Mouse (Mus musculus) kidney, embryonic 14.5 days (tissue): ENCODE measurements around the gene Taf1. TPM values are rescaled to one million over a fixed set of nuclear protein-coding genes. Genes with fewer than 3 reads are reported as not detected.
A peak's percentile ranks its signal among the peaks of the same experiment; 100 is the strongest.

Source experiments
- ATAC-seq: fragments of 200-750 bp; cut with Nextera tagmentation; 2 replicates; pipeline ENCODE4 v1.8.0; 2017; ENCODE audit warnings: moderate number of reproducible peaks, mild to moderate bottlenecking, moderate TSS enrichment, moderate library complexity; ENCODE audit not compliant: low FRiP score, low TSS enrichment
- H3K27ac ChIP-seq: fragments of 300-500 bp; sonication (generic); 2 replicates; pipeline ENCODE4 v1.5.1; 2014; ENCODE audit warnings: low read depth, mild to moderate bottlenecking, low read length, moderate library complexity, mixed read lengths
- H3K27me3 ChIP-seq: fragments of 300-500 bp; sonication (generic); 2 replicates; pipeline ENCODE4 v1.6.1; 2014; ENCODE audit warnings: mild to moderate bottlenecking, low read length; ENCODE audit not compliant: control insufficient read depth, insufficient read depth
- H3K36me3 ChIP-seq: fragments of 300-500 bp; sonication (generic); 2 replicates; pipeline ENCODE4 v1.6.1; 2014; ENCODE audit warnings: low read length, mixed read lengths; ENCODE audit not compliant: control insufficient read depth, insufficient read depth
- H3K4me1 ChIP-seq: fragments of 300-500 bp; sonication (generic); 2 replicates; pipeline ENCODE4 v1.6.1; 2014; ENCODE audit warnings: low read length, mixed read lengths; ENCODE audit not compliant: control insufficient read depth, insufficient read depth
- H3K4me2 ChIP-seq: fragments of 300-500 bp; sonication (generic); replicated peaks from 2 replicates; pipeline ENCODE4 v1.6.1; 2014; ENCODE audit warnings: low read depth, mild to moderate bottlenecking, low read length
- H3K4me3 ChIP-seq: fragments of 300-500 bp; sonication (generic); 2 replicates; pipeline ENCODE4 v1.5.1; 2014; ENCODE audit warnings: mild to moderate bottlenecking, low read length
- H3K9ac ChIP-seq: fragments of 300-500 bp; sonication (generic); 2 replicates; pipeline ENCODE4 v1.6.1; 2014; ENCODE audit warnings: low read depth, mild to moderate bottlenecking, low read length, moderate library complexity
- H3K9me3 ChIP-seq: fragments of 300-500 bp; sonication (generic); 2 replicates; pipeline ENCODE4 v1.6.1; 2016; ENCODE audit warnings: low read length; ENCODE audit not compliant: control insufficient read depth
- WGBS: fragments of 180-500 bp; shearing (Covaris S2); extraction: QIAGEN DNeasy Blood & Tissue Kit; methylation state at CpG from one replicate; pipeline ENCODE4 v1.1.7; 2014; 5-methylcytosine and 5-hydroxymethylcytosine counted together
- polyA plus RNA-seq: library from polyadenylated mRNA; unstranded; fragments of >200 nt; fragmentation: Nextera tagmentation; extraction: Ambion mirVana; gene quantifications from 2 replicates; pipeline ENCODE4 v1.2.1, GENCODE M21; 2014

Taf1 gene
- polyA plus RNA-seq, 1 experiment from 2014 or later: 18.0 TPM

DNA sequence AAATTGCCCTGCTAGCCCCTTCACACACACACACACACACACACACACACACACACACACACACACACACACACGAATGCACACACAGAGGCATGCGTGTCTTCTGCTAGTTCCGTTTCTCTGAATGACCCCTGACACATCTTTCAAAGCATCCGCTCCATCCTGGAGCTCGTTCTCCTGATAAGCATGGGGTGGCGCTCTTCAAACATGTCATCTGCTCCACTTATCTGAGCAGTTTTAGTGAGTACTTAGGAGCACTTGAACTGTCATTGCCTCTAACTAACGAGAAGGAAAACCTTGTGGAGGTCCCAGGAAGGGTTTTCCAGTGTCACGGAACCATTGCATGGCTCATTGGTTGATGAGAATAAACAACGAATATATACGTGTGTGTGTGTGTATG lies 85.4 kb downstream of the Taf1 start:
- H3K9ac ChIP-seq: no peak overlapping the region
- no peak for ATAC-seq
- H3K4me1 ChIP-seq: no peaks in the 10 kb centered on the region
- H3K27me3 ChIP-seq: no peaks in the 10 kb centered on the region
- H3K9me3 ChIP-seq: no peaks in the 10 kb centered on the region
- 59% methylated on average over 10 of the region's 10 CpGs for WGBS
- H3K4me3 ChIP-seq: no peak overlapping the region
- no peak overlapping the region for H3K4me2 ChIP-seq
- H3K36me3 ChIP-seq: no peaks in the 10 kb centered on the region
- H3K27ac ChIP-seq: no peak overlapping the region

DNA sequence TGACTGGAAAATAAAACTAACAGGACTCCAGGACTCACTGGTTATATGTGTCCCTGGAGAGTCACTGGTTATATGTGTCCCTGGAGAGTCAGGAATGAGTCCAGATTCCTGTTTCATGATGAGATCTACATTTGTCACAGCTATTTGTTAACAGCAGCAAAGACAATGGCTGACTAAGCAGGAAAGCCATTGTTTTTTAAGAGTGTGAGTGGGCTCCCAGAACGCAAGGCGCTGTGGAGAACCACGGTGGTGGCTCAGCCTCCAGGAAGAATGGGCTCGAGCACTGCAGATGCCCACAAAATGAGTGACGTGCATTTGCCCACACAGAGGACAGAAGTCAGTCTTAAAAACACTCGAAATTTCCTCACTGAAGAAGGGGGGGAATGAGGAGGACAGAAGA lies 87.8 kb downstream of the Taf1 start:
- H3K9me3 ChIP-seq: no peaks in the 10 kb centered on the region

DNA sequence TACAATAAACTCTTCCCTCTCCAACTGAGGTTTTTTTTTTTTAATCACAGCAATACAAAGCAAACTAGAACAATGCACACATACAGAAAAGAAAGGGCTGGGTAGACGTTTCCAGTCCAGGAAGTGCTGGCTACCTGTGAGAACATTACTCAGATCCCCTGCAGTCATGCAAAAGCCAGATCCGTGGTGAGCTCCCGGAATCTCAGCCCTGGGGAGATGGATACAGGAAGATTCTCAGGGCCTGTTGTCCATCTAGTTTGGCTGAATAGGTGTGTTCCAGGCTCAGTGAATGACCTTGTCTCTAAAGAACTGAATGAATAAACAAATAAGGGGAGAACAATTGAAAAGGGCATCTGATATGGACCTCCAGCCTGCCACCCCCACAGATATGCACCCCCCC lies 90.0 kb downstream of the Taf1 start:
- Histone ChIP-seq H3K4me2 (no peak overlapping the region), H3K4me1 (no peaks in the 10 kb centered on the region), H3K4me3 (no peak overlapping the region), H3K36me3 (no peaks in the 10 kb centered on the region), H3K27me3 (no peaks in the 10 kb centered on the region), H3K9me3 (no peaks in the 10 kb centered on the region), H3K9ac (no peak overlapping the region), H3K27ac (no peak overlapping the region)
- no peak for ATAC-seq
- 68% methylated on average over 3 of the region's 3 CpGs for WGBS

More for the DNA sequence above, 87.8 kb downstream of the Taf1 start:
- Histone ChIP-seq H3K9ac (no peak overlapping the region), H3K27ac (no peak overlapping the region), H3K4me1 (no peaks in the 10 kb centered on the region), H3K27me3 (no peaks in the 10 kb centered on the region), H3K4me2 (no peak overlapping the region), H3K4me3 (no peak overlapping the region), H3K36me3 (no peaks in the 10 kb centered on the region)
- ATAC-seq: no peak
- 66% methylated on average over 6 of the region's 6 CpGs for WGBS

DNA sequence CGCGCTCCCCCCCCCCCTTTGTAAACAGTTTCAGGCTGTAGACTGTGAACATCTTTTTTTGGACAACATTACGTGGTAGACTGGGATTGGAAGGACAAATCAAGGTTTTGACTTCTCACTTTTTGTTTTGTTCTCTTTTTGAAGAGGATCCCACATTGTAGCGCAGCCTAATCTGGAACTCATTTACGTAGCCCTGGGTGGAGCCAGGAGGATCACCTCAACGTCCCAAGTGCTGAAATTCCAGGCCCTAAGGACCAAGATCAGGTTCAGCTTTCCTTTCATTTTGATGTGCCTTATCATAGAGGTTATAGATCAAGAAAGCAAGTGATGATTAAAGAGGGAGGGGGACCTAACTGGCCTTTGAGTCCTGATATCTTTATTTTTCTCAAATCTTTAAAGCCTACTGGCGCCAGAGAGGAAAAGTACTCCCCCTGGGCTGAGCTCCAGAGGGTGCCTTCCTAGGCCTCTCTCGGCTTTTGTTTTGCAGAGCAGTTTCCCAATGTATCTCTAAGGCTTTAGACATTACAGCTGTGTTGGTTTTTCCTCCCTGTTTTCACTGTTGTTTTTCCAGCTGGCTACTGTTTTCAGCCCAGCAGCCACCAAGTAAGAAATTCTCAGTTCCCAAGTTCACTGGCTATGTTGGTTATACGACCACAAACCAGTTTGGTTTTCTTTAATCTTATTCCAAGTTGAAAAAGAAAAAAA lies 104.4 kb downstream of the Taf1 start:
- 37% methylated on average over 8 of the region's 9 CpGs for WGBS
- no peaks in the 10 kb centered on the region; the same call in 1 of the 2 replicates for H3K27me3 ChIP-seq
- ATAC-seq: no peak

DNA sequence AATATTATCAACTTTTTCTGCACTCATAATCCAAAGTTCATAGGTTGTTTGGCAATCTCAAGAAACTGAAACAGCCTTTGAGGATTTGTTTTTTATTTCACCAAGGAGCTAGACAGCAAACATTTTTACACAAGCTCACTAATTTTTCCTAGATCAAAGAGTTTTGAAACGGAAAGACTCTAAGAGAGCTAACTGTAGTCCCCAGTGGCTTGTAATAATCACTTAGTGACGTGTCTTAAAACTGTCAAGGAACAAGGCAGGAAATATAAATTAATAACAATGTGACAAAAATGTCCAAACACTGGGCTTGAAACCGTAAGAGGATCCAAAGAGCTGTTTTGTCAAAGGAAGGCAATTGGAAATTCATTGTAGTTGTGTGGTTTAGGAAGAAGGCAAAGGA lies 106.3 kb downstream of the Taf1 start:
- H3K4me3 ChIP-seq: peak overlapping the region; percentile 72; the same call in 1 of the 2 replicates
- no peak for ATAC-seq
- no peak overlapping the region for H3K27ac ChIP-seq
- H3K27me3 ChIP-seq: no peaks in the 10 kb centered on the region; the same call in 1 of the 2 replicates
- H3K4me1 ChIP-seq: 0 out of 2 replicates have a peak, but pooled peaks cover 3% of the 10 kb centered on the region
- no peaks in the 10 kb centered on the region for H3K9me3 ChIP-seq
- WGBS: 39% methylated on average over 3 of the region's 3 CpGs
- H3K4me2 ChIP-seq: peak overlapping the region; percentile 39
- peak overlapping the region; percentile 42; the same call in 1 of the 2 replicates for H3K9ac ChIP-seq
- peaks cover 3% of the 10 kb centered on the region; the same call in 1 of the 2 replicates for H3K36me3 ChIP-seq

More for the DNA sequence above, 104.4 kb downstream of the Taf1 start:
- H3K36me3 ChIP-seq: no peaks in the 10 kb centered on the region
- no peaks in the 10 kb centered on the region for H3K9me3 ChIP-seq
- H3K27ac ChIP-seq: no peak overlapping the region; the same call in 1 of the 2 replicates
- H3K4me2 ChIP-seq: no peak overlapping the region
- no peak overlapping the region for H3K9ac ChIP-seq
- H3K4me3 ChIP-seq: no peak overlapping the region
- H3K4me1 ChIP-seq: 0 out of 2 replicates have a peak, but pooled peaks cover 3% of the 10 kb centered on the region

DNA sequence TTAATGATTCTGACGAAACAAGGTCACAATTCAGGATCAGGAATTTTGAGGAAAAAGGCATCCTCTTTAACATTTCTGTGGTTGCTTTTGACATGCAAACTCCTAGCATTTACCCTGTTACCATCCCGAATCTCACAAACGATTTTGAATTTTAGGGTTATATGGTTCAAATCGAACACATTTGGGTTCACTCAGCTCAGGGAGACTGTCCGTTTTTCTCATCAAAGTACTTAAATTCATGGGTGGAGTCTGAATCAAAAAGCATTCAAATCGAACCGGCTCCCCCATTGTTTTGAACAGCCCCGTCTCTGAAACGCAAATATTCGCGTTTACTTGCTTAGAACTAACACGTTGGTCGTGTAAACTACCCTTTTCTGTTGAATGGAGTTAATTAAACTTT lies 106.8 kb downstream of the Taf1 start:
- peak overlapping the region; percentile 72 for H3K4me3 ChIP-seq
- no peaks in the 10 kb centered on the region; the same call in 1 of the 2 replicates for H3K27me3 ChIP-seq
- H3K4me1 ChIP-seq: 0 out of 2 replicates have a peak, but pooled peaks cover 3% of the 10 kb centered on the region
- H3K9ac ChIP-seq: peak overlapping the region; percentile 42
- peak overlapping the region; percentile 39 for H3K4me2 ChIP-seq
- peaks cover 6% of the 10 kb centered on the region; the same call in 1 of the 2 replicates for H3K36me3 ChIP-seq
- no peaks in the 10 kb centered on the region for H3K9me3 ChIP-seq
- ATAC-seq: no peak; the same call in 1 of the 2 replicates
- 24% methylated on average over 13 of the region's 13 CpGs for WGBS
- H3K27ac ChIP-seq: no peak overlapping the region

DNA sequence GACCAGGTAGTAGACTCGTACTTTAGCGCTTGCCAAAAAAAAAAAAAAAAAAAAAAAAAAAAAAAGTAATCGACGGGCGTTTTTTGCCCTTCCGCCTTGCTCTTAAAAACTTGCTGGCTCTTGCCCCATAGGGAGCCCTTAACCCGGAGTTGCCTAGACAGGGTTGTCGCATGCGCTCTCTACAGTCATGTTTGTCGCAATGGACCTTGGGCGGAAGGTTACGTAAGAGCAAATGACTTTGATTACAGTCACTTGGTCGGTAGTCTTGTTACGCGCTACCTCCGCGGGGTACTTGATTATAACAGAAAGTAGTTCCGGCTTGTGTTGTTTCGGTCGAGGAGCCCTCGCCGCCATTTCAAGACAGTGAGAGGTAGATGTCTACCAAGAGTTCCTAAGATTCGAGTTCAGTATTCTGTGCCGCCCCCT lies 107.2 kb downstream of the Taf1 start, which contains the start of gene Ogt:
Ogt (plus strand) TSS at position 320 of the 426 bp plus-strand sequence.
- peak within 1 kb of the TSS; percentile 79 for H3K9ac ChIP-seq
- 0 out of 2 replicates have a peak, but pooled peaks cover 3% of the 10 kb centered on the region for H3K4me1 ChIP-seq
- peak within 1 kb of the TSS; percentile 60 for H3K4me2 ChIP-seq
- no peaks in the 10 kb centered on the region; the same call in 1 of the 2 replicates for H3K27me3 ChIP-seq
- 22% methylated on average over 24 of the region's 24 CpGs for WGBS
- H3K4me3 ChIP-seq: peak within 1 kb of the TSS; percentile 72
- H3K36me3 ChIP-seq: peaks cover 6% of the 10 kb centered on the region; the same call in 1 of the 2 replicates
- peak within 1 kb of the TSS; percentile 76 for H3K27ac ChIP-seq
- no peaks in the 10 kb centered on the region for H3K9me3 ChIP-seq
- peak; percentile 95 for ATAC-seq

DNA sequence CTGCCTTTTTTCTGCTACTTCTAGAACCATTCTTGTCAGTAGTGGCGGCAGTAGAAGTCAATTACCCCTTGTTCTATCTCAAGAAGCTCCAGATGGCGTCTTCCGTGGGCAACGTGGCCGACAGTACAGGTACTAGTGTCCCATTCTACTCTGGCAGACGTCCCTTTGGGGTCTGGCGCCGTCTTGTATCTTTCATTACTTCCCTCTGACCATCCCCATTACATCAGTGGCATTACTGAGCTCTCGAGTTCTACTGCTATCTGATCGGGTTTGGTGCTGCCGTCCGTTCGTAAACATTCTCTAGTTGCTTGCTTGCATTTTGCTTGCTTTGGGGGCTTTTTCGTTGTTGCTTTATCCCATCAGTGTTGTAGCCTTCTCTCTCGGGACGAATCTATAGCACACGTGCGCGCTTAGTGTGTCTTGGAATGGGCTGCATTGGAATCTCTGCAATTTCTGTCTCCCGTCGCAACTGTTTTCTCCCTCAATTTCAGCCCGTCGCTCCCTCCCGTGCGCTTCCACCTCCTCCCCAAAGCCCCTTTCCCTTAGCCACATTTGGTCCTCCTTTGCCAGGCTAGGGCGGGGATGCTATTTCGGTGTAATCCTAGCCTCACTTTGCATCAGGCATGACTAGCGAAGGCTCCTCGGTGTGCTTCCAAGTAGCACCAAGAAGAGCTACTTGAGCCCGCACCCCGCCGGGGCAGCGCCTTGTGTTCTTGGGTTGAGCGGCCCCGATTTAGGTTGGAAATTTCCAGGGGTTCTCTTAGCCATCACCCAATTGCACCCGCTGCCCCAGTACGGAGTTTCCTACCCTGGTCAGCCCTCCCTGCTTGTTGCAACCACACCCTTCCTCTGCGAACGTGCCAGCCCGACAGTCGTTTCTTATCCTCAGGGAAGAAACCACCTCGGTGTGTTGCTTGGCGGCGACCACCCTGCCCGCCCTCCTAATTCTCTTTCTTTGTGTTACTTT lies 107.9 kb downstream of the Taf1 start:
- Histone ChIP-seq H3K4me1 (0 out of 2 replicates have a peak, but pooled peaks cover 3% of the 10 kb centered on the region), H3K9ac (peak overlapping the region; percentile 79), H3K27me3 (no peaks in the 10 kb centered on the region; the same call in 1 of the 2 replicates), H3K4me2 (peak overlapping the region; percentile 60; the same call in 1 of the 2 replicates), H3K27ac (peak overlapping the region; percentile 76), H3K9me3 (no peaks in the 10 kb centered on the region), H3K4me3 (peak overlapping the region; percentile 72), H3K36me3 (peaks cover 6% of the 10 kb centered on the region; the same call in 1 of the 2 replicates)
- ATAC-seq: peak; percentile 51; the same call in 1 of the 2 replicates
- WGBS: 21% methylated on average over 45 of the region's 45 CpGs
